Mouse (Mus musculus) adrenal gland, postnatal 36 days (tissue): ENCODE data around the gene Vmn2r86. TPM values are rescaled to one million over a fixed set of nuclear protein-coding genes. Genes with fewer than 3 reads are reported as not detected.
"Not testable (repeated sequence)": the region's sequence is repeated elsewhere in the genome, so short reads cannot be mapped to it uniquely, and the experiment has no call there.

ENCODE experiments used
- DNase-seq, 2 experiments: peaks; one replicate each; pipeline ENCODE4 v3.0.0; 2021; ENCODE audit warnings: mixed read lengths in 1 of 2
- long read RNA-seq, 2 experiments: library from polyadenylated mRNA; stranded (forward); transcript quantifications; one replicate each; pipeline ENCODE4 v2.0.0; 2021; ENCODE audit warnings: borderline sequencing depth in 2 of 2
- total RNA-seq, 2 experiments: library from RNA; stranded (reverse); gene quantifications; 2 replicates each; pipeline ENCODE4 v1.2.3; 2021

Vmn2r86 gene
- total RNA-seq = not detected
- long read RNA-seq, experiment 1 = 0 reads
- long read RNA-seq, experiment 2 = 0 reads

DNA sequence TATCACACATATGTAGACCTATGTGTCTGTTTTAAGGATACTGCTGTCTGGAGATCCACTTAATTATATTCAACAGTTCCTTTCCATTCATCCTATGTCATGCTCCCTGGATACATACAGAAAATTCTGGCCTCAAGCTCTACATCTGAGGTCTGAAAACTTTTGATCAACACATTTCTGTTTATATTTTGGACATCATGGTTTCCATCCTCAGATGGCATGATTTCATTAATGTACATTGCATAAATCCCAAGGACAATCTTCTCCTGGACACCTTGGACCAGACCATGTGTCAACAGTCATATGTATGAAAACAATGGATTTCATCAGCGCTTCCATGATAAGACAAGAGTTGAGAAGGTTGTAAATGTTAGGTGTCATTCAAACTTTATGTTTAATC, at the start of gene Vmn2r86:
TSS of gene Vmn2r86 (minus strand) at position 101 of the 400 bp plus-strand sequence.
- not testable (repeated sequence) for DNase-seq

GRCm38 (mm10) chr10:130497296-130497695, 41.4 kb upstream of the Vmn2r86 start, which contains the start of gene Vmn2r87:
Vmn2r87 (minus strand) TSS chr10:130497396.
- DNase-seq = no peak

GRCm38 (mm10) chr10:130470311-130470760, 14.5 kb upstream of the Vmn2r86 start:
- peak; percentile 29 to 36 for DNase-seq

- DNase-seq = no peak
These were observed 11.1 kb downstream of the Vmn2r86 start for GRCm38 (mm10) chr10:130444776-130445175.

DNA sequence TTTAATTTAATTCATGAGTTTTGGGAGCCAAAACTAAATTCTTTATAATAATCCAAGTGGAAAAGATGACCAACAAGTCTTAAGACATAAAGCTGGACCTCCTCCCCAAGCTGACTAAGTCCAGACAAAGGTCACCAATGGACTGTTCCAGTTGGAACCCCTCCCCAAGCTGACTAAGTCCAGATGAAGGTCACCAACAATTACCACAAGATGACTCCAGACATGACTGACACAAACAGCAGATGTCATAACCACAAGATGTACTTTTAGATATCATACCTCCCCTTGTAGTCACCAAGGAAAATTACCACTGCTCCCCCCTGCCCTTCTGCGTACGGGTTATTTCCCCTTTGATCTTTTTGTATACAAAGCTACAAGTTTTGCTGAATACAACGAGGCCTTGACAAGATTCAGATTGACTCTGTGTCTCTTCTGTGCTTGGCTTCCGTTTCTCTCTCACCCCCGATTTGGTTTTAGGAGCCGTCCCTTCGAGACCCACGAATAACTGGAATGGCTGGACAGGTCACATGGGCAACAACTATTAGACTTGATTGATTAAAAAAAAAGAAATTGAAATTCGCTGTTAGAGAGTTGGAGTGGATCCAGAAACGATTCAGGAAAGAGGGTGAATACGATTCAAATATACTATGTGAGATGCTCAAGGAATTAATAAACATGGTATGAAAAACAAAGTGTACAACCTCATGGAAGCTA, 21.5 kb downstream of the Vmn2r86 start:
- DNase-seq = peak; percentile 3 to 12

DNA sequence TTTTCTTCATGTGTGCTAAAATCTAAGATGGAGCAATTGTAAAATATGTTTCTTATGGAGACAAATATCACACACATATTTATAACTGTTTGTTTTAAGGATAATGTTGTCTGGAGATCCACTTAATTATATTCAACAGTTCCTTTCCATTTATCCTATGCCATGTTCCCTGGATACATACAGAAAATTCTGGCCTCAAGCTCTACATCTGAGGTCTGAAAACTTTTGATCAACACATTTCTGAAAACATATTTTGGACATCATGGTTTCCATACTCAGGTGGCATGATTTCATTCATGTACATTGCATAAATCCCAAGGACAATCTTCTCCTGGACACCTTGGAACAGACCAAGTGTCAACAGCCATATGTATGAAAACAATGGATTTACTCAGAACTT, 26.2 kb downstream of the Vmn2r86 start, which contains the start of gene Vmn2r85:
TSS of gene Vmn2r85 (minus strand) at position 101 of the 400 bp plus-strand sequence.
- DNase-seq = not testable (repeated sequence)

GRCm38 (mm10) chr10:130422368-130422767, 33.5 kb downstream of the Vmn2r86 start:
- DNase-seq = not testable (repeated sequence)

DNA sequence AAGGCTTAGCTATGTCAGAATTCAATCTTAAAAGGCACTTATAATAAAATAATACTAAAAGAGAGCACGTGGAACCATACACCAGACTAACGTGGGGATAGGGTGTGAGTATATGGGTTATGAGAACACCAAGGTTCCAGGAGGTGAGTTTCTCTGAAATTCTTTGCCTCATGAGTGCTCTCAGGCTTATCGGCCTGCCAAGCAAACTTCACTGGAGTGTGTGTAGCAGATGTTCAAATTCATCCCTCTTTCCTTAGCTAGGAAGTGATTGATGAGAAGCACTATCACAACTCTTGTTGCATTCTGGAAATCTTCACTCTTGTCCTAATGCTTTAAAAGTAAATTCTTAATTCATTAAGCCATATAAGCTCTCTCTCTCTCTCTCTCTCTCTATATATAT, 35.4 kb downstream of the Vmn2r86 start:
- DNase-seq = no peak

GRCm38 (mm10) chr10:130419954-130420353, 35.9 kb downstream of the Vmn2r86 start:
- not testable (repeated sequence) for DNase-seq

DNA sequence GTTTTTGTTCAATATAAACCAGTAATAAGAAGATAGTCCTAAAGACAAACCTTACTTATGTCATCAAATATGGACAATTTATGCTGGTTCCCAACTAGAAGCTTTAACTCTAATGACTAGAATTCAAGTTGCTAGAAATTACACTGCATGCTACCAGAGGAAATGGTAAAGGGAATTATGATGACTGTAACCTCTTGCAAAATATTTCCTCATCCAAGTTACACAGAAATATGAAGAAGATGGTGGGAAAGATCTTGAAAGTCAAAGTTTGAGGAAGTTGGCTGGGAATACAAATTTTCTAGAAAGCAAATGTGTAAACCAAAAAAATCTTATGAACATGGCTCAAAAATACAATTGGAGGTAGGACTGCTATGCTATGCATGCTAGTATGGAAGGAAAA, 39.5 kb downstream of the Vmn2r86 start:
- DNase-seq = not testable (repeated sequence)

GRCm38 (mm10) chr10:130412167-130412698, 43.6 kb downstream of the Vmn2r86 start:
- not testable (repeated sequence) for DNase-seq

GRCm38 (mm10) chr10:130394232-130394631, 61.6 kb downstream of the Vmn2r86 start, which contains the start of gene Vmn2r84:
Vmn2r84 (minus strand) TSS chr10:130394332.
- DNase-seq = no peak

Other genes starting within 250 kb of the Vmn2r86 start
- not detected for gene Olfr827, start 241.6 kb downstream of the Vmn2r86 start, total RNA-seq
- gene Neurod4, start 175.8 kb downstream of the Vmn2r86 start, total RNA-seq = under 1 TPM; 0.46 to 0.63 TPM
- gene Tespa1, start 133.2 kb downstream of the Vmn2r86 start, total RNA-seq = under 1 TPM; 0.30 to 0.40 TPM
- gene Vmn2r84, start 61.7 kb downstream of the Vmn2r86 start, total RNA-seq = not detected
- gene Vmn2r85, start 26.3 kb downstream of the Vmn2r86 start, total RNA-seq = not detected
- not detected for gene Vmn2r87, start 41.3 kb upstream of the Vmn2r86 start, total RNA-seq